Mouse (Mus musculus): ENCODE results near the gene Olfr97. TPM values are rescaled to one million over a fixed set of nuclear protein-coding genes. Genes with fewer than 3 reads are reported as not detected.
"Not testable (repeated sequence)": the region's sequence is repeated elsewhere in the genome, so short reads cannot be mapped to it uniquely, and the experiment has no call there.

Olfr97 gene
- not detected in 2 replicates for polyA plus RNA-seq (2012; rRNA removed)

DNA sequence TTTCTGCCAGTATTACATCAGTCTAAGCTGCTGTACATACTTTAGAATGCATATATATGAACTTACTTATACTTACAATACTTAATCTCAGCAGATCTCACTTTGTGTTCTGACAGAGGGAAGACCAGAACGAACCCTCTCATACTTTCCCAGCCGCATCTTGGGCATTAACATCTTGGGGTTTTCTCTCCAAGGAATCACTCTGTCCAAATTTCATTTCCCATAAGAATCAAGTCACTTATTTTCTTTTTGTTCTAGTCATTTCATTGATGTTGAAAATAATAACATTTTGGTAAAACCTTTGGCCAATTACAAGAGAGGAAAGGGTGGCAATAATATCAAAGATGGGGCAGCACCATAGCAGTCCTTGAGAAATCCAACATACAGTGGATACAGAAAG lies at the start of gene Olfr97:
TSS of gene Olfr97 (minus strand) at position 101 of the 400 bp plus-strand sequence.
- DNase-seq = not testable (repeated sequence)

DNA sequence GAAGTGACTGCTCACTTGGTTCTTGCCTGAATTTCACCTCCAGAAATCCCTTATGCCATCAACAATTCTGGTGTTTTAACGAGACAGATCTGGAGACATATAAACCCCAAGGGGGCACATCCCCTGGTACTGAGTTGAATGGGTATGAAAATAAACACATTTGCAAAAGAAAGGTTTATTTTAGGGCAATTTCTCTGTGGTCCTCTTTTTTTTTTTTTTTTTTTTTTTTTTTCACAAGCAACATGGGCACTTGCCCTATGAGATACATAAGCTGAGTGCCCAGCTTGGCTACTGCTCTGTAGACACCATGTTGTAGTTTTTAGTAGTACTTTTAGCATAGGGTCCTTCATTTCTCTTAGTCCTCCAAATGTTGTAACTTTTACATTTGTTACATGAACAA lies 46.2 kb upstream of the Olfr97 start, which contains the start of gene Olfr99:
TSS of gene Olfr99 (minus strand) at position 101 of the 400 bp plus-strand sequence.
- no peak for DNase-seq
- H3K4me3 ChIP-seq (replicated peaks; ENCODE audit: insufficient read depth, low read depth, low read length) = no peak within 1 kb of the TSS
- TF ChIP-seq POLR2A (IDR thresholded peaks at IDR 0.05; ENCODE audit: borderline replicate concordance, insufficient read depth, low read length) = no peak
- TF ChIP-seq CTCF (IDR thresholded peaks at IDR 0.05; ENCODE audit: borderline replicate concordance, insufficient read depth, low read depth, low read length) = no peak
- no peaks in the 10 kb centered on the region for H3K27me3 ChIP-seq (ENCODE audit: control insufficient read depth, insufficient read depth, low read length)
- H3K4me1 ChIP-seq (ENCODE audit: control insufficient read depth, insufficient read depth, low read length) = no peaks in the 10 kb centered on the region
- WGBS = 72% methylated on average over 1 of the region's 1 CpGs
- H3K27ac ChIP-seq (ENCODE audit: insufficient read depth, low read length) = no peak within 1 kb of the TSS

More for the DNA sequence above, at the start of gene Olfr97:
- WGBS = 86% methylated on average over 2 of the region's 2 CpGs
- not testable (repeated sequence) for H3K27me3 ChIP-seq (ENCODE audit: control insufficient read depth, insufficient read depth, low read length); H3K27ac ChIP-seq (ENCODE audit: insufficient read depth, low read length); H3K4me1 ChIP-seq (ENCODE audit: control insufficient read depth, insufficient read depth, low read length); H3K4me3 ChIP-seq (replicated peaks; ENCODE audit: insufficient read depth, low read depth, low read length)

DNA sequence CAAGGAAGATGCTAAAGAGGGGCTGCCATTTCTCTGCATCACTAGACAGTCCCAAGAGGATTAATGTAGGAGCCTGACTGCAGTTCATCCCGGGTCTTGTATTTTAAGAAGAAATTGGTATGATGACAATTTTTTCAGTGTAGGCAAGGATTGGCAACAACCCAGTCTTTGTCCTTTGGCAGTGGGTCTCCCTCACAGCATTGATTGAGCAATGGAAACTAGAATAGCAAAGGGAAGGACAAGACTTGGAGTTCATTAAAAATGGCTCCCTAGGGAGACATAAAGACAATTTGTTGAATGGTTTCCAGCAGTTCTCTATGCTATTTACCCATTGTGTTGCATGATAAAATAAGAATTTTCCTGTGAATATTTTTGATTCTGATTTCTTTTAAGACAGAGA lies 43.2 kb upstream of the Olfr97 start:
- TF ChIP-seq POLR2A (IDR thresholded peaks at IDR 0.05; ENCODE audit: borderline replicate concordance, insufficient read depth, low read length) = no peak
- TF ChIP-seq CTCF (IDR thresholded peaks at IDR 0.05; ENCODE audit: borderline replicate concordance, insufficient read depth, low read depth, low read length) = no peak
- Histone ChIP-seq H3K27ac (ENCODE audit: insufficient read depth, low read length) (no peak overlapping the region), H3K4me3 (replicated peaks; ENCODE audit: insufficient read depth, low read depth, low read length) (no peak overlapping the region), H3K27me3 (ENCODE audit: control insufficient read depth, insufficient read depth, low read length) (no peaks in the 10 kb centered on the region), H3K4me1 (ENCODE audit: control insufficient read depth, insufficient read depth, low read length) (no peaks in the 10 kb centered on the region)
- DNase-seq = no peak
- WGBS = 10% methylated on average over 1 of the region's 1 CpGs

DNA sequence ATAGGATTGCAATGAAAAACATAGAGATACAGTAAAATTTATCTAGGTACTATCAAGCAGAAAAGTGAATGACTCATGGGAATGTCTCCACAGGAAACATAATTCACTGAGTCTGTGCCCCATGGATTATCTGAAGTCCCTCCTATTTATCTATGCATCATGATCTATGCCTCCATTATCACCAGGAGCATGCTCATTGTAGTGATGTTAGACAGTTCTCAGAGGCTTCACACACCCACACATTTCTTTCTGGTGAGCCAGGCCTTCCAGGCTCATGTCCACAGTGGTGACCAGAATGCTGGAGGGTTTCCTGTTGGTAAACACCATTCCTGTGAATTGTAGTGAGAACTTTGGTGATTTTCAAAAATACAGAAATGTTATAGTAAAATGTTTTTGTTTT lies 39.4 kb upstream of the Olfr97 start:
- no peak for DNase-seq
- Histone ChIP-seq H3K4me1 (ENCODE audit: control insufficient read depth, insufficient read depth, low read length) (no peaks in the 10 kb centered on the region), H3K27ac (ENCODE audit: insufficient read depth, low read length) (no peak overlapping the region), H3K4me3 (replicated peaks; ENCODE audit: insufficient read depth, low read depth, low read length) (no peak overlapping the region), H3K27me3 (ENCODE audit: control insufficient read depth, insufficient read depth, low read length) (no peaks in the 10 kb centered on the region)
- TF ChIP-seq POLR2A (IDR thresholded peaks at IDR 0.05; ENCODE audit: borderline replicate concordance, insufficient read depth, low read length) = no peak
- TF ChIP-seq CTCF (IDR thresholded peaks at IDR 0.05; ENCODE audit: borderline replicate concordance, insufficient read depth, low read depth, low read length) = no peak

DNA sequence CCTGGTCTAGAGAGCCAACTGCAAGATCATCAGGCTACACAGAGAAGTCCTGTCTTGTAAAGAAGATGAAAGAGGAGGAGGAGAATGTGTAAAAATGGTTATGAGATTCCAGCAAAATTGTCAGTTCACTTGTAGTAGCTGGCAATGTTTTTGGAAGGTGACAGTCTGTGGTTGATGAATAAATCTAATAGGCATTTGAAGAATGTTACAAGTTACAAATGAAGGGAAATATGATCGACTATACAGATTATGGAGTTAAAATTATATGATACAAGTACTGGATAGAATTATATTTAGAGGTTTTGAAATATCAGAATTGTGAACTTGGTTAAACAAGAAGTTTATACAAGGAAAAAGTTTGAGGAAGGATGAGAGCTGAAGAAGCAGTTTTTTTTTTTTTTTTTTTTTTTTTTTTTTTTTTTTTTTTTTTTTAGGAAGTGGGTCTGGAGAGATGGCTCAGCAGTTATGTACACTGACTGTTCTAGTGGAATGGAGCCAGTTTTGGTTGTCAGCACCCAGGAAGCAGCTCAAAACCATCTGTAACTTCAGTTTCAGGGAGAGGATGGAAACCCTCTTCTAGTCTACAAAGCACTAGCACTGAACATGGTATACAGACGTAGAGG lies 38.6 kb upstream of the Olfr97 start:
- Histone ChIP-seq H3K4me1 (ENCODE audit: control insufficient read depth, insufficient read depth, low read length) (no peaks in the 10 kb centered on the region), H3K4me3 (replicated peaks; ENCODE audit: insufficient read depth, low read depth, low read length) (no peak overlapping the region), H3K27me3 (ENCODE audit: control insufficient read depth, insufficient read depth, low read length) (no peaks in the 10 kb centered on the region), H3K27ac (ENCODE audit: insufficient read depth, low read length) (no peak overlapping the region)
- DNase-seq = no peak
- WGBS = 88% methylated on average over 2 of the region's 2 CpGs
- TF ChIP-seq CTCF (IDR thresholded peaks at IDR 0.05; ENCODE audit: borderline replicate concordance, insufficient read depth, low read depth, low read length) = no peak
- no peak for TF ChIP-seq POLR2A (IDR thresholded peaks at IDR 0.05; ENCODE audit: borderline replicate concordance, insufficient read depth, low read length)

DNA sequence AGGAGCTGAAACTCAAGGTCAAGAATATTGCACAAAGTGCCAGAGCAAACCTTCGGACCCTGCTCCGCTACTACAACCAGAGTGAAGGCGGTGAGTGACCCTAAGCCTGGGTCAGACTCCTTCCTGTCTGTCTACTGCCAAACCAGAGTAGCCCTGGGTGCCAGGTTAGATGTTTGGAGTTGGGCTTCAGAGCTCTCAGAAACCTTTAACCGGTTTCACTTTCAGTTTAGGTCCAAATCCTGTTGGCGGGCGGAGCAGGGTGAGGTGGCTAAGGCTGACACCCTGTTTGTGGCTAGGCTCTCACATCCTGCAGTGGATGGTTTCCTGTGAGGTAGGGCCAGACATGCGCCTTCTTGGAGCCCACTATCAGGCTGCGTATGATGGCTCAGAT lies 33.6 kb upstream of the Olfr97 start:
- Histone ChIP-seq H3K4me1 (ENCODE audit: control insufficient read depth, insufficient read depth, low read length) (no peaks in the 10 kb centered on the region), H3K27me3 (ENCODE audit: control insufficient read depth, insufficient read depth, low read length) (no peaks in the 10 kb centered on the region), H3K27ac (ENCODE audit: insufficient read depth, low read length) (no peak overlapping the region), H3K4me3 (replicated peaks; ENCODE audit: insufficient read depth, low read depth, low read length) (peak overlapping the region; percentile 67)
- WGBS = 65% methylated on average over 8 of the region's 8 CpGs
- no peak for DNase-seq
- no peak for TF ChIP-seq CTCF (IDR thresholded peaks at IDR 0.05; ENCODE audit: borderline replicate concordance, insufficient read depth, low read depth, low read length)

DNA sequence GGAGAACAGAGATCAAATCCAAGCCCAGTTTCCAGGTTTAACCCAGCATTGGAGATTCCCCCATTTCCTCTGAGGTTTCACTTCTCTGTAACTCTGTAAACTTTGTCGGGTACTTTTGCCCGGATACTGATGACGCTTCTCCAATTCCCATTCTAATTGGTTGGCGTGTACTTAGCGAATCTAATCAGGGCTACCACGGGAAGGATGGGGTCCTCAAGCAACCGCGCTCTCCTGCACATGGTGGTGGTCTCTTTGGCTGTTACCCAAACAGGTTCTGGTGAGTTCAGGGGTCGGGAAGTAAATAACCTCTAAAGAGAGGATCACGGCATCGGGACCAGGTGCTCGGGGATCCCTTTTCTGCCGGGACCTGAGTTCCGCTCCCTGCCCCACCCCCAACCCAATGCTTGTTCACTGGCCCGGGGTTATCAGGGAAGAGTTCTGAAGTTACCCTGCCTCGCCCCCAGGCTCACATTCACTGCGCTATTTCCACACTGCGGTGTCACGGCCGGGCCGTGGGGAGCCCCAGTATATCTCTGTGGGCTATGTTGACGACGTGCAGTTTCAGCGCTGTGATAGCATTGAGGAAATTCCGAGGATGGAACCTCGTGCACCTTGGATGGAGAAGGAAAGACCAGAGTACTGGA lies 33.0 kb upstream of the Olfr97 start, which contains the start of gene H2-M3:
TSS of gene H2-M3 (plus strand) at position 163 of the 644 bp plus-strand sequence.
- H3K4me3 ChIP-seq (replicated peaks; ENCODE audit: insufficient read depth, low read depth, low read length) = peak within 1 kb of the TSS; percentile 67
- 1% methylated on average over 26 of the region's 26 CpGs for WGBS
- peak; percentile 58 to 70 for DNase-seq
- TF ChIP-seq CTCF (IDR thresholded peaks at IDR 0.05; ENCODE audit: borderline replicate concordance, insufficient read depth, low read depth, low read length) (no peak), POLR2A (IDR thresholded peaks at IDR 0.05; ENCODE audit: borderline replicate concordance, insufficient read depth, low read length) (no peak)
- H3K4me1 ChIP-seq (ENCODE audit: control insufficient read depth, insufficient read depth, low read length) = no peaks in the 10 kb centered on the region
- H3K27me3 ChIP-seq (ENCODE audit: control insufficient read depth, insufficient read depth, low read length) = no peaks in the 10 kb centered on the region
- H3K27ac ChIP-seq (ENCODE audit: insufficient read depth, low read length) = no peak within 1 kb of the TSS

DNA sequence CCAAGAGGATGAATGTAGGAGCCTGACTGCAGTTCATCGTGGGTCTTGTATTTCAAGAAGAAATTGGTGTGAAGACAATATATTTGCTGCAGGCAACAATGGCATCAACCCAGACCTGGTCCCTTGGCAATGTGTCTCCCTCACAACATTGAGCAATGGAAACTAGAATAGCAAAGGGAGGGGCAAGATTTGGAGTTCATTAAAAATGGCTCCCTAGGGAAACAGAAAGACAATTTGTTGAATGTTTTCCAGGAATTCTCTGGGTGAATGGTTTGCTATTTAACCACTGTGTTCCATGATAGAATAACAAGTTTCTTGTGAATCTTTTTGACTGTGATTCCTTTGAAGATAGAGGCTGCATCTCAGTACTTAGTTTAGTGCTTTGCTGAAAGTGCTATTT lies 26.5 kb upstream of the Olfr97 start, which contains the start of gene Olfr98:
TSS of gene Olfr98 (minus strand) at position 124 of the 400 bp plus-strand sequence.
- Histone ChIP-seq H3K27me3 (ENCODE audit: control insufficient read depth, insufficient read depth, low read length) (no peaks in the 10 kb centered on the region), H3K4me1 (ENCODE audit: control insufficient read depth, insufficient read depth, low read length) (no peaks in the 10 kb centered on the region), H3K27ac (ENCODE audit: insufficient read depth, low read length) (no peak within 1 kb of the TSS), H3K4me3 (replicated peaks; ENCODE audit: insufficient read depth, low read depth, low read length) (no peak within 1 kb of the TSS)
- 5% methylated on average over 1 of the region's 1 CpGs for WGBS
- no peak for DNase-seq
- TF ChIP-seq POLR2A (IDR thresholded peaks at IDR 0.05; ENCODE audit: borderline replicate concordance, insufficient read depth, low read length) (no peak), CTCF (IDR thresholded peaks at IDR 0.05; ENCODE audit: borderline replicate concordance, insufficient read depth, low read depth, low read length) (no peak)

Data from cerebellum, adult 2 months (tissue).